Mouse (Mus musculus) heart, adult 8-10 months (tissue): Measurements from ENCODE around the gene Ass1. TPM values are rescaled to one million over a fixed set of nuclear protein-coding genes. Genes with fewer than 3 reads are reported as not detected.

ENCODE experiments used
- DNase-seq: peaks from one replicate; pipeline ENCODE4 v3.0.0; 2022; ENCODE audit warnings: low spot score
- total RNA-seq, 4 experiments: library from RNA; stranded (reverse); gene quantifications; 2 replicates each; pipeline ENCODE4 v1.2.4; 2022

The Ass1 gene
- total RNA-seq, 4 experiments from 2014 or later, result 5.3 to 7.9 (median 7.0) TPM

- DNase-seq, result no peak
These were observed 10.7 kb upstream of the Ass1 start for GRCm38 (mm10) chr2:31458989-31459936.

- no peak for DNase-seq
These were observed 9.9 kb upstream of the Ass1 start for GRCm38 (mm10) chr2:31460025-31460571.

GRCm38 (mm10) chr2:31460920-31461319 is 9.1 kb upstream of the Ass1 start:
- DNase-seq, result no peak

- DNase-seq, result no peak
These were observed 8.0 kb upstream of the Ass1 start for GRCm38 (mm10) chr2:31462051-31462450.

- no peak for DNase-seq
These were observed 6.8 kb upstream of the Ass1 start for GRCm38 (mm10) chr2:31463253-31463652.

- no peak for DNase-seq
These were observed 6.1 kb upstream of the Ass1 start for GRCm38 (mm10) chr2:31463696-31464528.

- DNase-seq, result no peak
These were observed 5.5 kb upstream of the Ass1 start for GRCm38 (mm10) chr2:31464529-31464910.

- DNase-seq, result no peak
These were observed 2.5 kb upstream of the Ass1 start for GRCm38 (mm10) chr2:31467457-31467856.

- DNase-seq, result no peak
These were observed 1.1 kb upstream of the Ass1 start for GRCm38 (mm10) chr2:31468857-31469256.

GRCm38 (mm10) chr2:31469480-31469879 is 527 bp upstream of the Ass1 start:
- DNase-seq, result no peak

- no peak for DNase-seq
These were observed 827 bp downstream of the Ass1 start for GRCm38 (mm10) chr2:31470683-31471385.

- no peak for DNase-seq
These were observed 1.6 kb downstream of the Ass1 start for GRCm38 (mm10) chr2:31471611-31472010.

GRCm38 (mm10) chr2:31472406-31473065 is 2.5 kb downstream of the Ass1 start:
- DNase-seq, result peak; percentile 60

- no peak for DNase-seq
These were observed 3.9 kb downstream of the Ass1 start for GRCm38 (mm10) chr2:31473941-31474340.

GRCm38 (mm10) chr2:31474686-31475085 is 4.7 kb downstream of the Ass1 start:
- DNase-seq, result no peak

GRCm38 (mm10) chr2:31476107-31476820 is 6.3 kb downstream of the Ass1 start:
- DNase-seq, result no peak

GRCm38 (mm10) chr2:31477234-31478161 is 7.5 kb downstream of the Ass1 start:
- no peak for DNase-seq

- peak; percentile 85 for DNase-seq
These were observed 13.0 kb downstream of the Ass1 start for GRCm38 (mm10) chr2:31482914-31483575.

- no peak for DNase-seq
These were observed 14.2 kb downstream of the Ass1 start for GRCm38 (mm10) chr2:31484187-31484586.
